Mouse (Mus musculus) urinary bladder, adult 18-20 months (tissue): ENCODE data around the gene Abr.

Experiments used
- DNase-seq, 2 experiments: peaks; one replicate each; pipeline ENCODE4 v3.0.0; 2022; ENCODE audit warnings: low spot score in 2 of 2, mixed read lengths in 2 of 2

Gene Abr

DNA sequence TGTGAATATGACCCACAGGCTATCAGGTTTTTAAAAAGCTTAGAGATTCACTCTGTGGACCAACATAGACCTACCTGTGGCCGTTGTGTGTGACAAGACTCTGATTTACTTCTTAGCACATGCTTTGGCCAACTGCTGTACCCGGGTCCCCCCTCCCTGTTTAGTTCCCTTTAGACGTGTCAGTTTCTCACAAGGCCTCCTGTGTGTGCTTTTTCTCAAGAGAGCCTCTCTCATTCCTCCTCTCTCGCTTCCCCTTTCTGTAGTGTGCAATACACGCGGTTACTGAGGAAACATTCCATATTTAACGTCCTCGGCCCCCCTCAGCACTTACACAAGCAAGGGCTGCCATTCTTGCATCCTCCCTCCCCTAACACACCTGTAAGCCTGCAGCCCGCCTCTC is 163.4 kb downstream of the Abr start:
- no peak for DNase-seq

DNA sequence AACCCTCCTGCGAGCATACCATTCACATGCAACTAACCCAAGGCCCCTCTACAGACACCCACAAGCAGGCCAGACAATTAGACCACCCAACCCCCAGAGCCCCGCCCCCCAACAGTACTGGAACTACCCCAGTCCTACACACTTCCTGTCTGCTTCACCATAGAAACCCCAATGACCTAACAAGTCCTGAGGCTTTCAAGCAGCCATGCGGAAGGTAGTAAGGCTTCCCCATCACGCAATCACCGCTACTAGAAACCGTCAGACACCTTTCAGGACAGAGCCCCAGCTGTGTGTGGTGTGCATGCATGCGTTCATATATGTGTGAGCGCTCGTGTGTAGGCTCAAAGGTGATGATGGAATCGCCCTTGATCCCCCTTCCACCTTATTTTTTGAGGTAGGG is 165.2 kb downstream of the Abr start:
- no peak for DNase-seq

DNA sequence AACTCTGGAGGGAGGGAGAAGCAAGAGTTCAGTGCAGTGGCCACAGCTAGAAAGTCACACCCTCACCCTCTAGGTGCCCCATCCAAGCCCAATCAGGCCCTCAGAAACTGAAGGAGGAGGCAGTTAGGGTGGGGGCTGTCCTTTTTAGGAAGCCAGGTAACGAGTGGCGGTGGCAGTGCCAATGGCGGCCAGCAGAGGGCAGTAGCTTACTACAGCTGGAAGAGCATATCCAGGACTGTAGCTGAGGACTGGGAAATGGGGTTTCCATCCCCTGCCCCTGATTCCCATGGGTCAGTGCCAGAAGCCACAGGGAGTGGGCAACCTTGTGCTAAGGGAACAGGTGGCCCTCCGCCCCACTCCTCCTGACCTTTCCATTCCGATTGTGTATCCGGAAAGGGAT is 165.9 kb downstream of the Abr start:
- DNase-seq: peak; percentile 59 to 90

DNA sequence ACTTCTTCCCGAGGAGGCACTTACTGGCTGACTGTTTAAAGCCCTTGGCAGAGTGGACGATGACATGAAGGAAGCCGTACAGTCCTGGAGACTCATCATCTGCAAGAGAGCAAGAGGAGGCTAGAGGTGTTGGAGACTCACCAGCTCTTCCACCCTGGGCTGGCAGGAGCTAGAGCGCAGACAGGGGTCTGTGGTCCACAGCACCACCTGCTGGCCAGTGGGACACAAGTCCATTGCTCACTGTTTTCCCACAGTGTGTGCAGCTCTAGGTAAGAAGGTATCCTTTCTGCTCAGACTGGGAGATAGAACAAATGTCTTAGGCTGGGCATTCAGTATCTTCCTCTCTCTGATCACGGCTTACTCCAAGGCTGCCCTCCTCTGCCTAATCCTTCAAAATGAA is 167.6 kb downstream of the Abr start:
- peak; percentile 35 to 37 for DNase-seq

DNA sequence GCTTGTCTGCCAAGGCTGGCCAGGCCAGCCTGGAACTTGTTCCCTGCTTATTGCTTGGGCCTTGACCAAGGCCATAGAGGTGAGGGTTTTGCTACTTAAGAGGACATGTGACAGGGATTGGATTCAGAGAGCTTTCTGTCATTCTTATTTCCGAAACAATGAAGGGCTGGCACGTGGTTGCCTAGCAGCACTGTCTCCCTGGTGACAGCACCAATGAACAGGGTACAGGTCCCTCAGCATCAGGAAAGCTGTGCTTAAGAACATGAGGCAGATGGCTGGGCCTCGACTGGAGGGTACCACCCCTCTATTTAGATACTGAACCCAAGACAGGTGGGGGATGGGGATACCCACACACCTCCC is 171.9 kb downstream of the Abr start:
- DNase-seq: no peak

DNA sequence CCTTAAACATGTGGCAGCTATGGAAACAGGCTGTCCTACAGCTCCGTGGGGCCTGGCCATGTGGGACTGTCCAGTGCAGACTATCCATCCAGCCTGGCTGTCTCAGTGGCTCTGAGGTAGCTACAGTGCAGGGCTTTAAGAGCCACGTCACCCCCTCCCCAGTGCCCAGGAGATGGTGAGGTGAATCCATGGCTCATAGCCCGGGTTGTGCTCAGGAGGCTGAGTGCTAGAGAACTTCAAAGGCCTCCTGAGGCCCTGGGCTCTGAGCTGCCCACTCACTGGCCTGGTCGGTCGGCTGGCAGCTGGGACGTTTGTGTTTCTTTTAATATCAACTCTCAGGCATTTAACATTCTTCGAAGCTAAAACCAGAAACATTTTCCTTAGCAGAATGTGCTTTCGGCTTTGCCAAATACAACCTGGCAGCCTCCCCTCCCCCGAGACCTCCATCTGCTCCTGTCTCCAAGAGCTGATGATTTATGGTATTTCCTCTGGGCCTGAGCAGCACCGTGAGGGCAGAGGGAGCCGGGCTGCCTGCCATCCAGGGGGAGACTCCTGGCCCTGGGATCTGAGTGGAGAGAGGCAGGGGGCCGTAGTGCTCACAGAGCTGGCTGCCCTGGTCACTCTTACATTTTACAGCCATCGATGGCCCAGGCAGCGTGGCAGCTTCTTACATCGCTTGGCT is 172.5 kb downstream of the Abr start:
- DNase-seq: no peak

DNA sequence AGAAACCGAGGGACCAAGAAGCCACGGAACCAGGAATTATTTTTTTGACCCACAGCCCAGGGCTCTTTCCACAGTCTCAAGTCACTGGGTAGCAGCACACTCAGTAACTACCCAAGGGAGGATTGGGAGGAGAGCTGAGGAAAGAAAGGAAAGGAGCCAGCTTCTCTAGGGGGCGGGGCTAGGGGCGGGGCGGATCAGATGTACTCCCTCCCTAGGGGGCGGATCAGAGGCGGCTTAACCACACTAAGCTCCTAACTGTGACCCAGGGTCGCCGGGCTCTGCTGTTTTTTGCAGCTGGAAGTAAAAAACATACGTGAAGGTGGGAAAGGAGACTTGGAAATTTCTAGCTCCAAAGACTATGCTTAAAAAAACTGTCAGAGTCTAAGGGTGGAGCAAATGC is 175.9 kb downstream of the Abr start:
- DNase-seq: no peak

DNA sequence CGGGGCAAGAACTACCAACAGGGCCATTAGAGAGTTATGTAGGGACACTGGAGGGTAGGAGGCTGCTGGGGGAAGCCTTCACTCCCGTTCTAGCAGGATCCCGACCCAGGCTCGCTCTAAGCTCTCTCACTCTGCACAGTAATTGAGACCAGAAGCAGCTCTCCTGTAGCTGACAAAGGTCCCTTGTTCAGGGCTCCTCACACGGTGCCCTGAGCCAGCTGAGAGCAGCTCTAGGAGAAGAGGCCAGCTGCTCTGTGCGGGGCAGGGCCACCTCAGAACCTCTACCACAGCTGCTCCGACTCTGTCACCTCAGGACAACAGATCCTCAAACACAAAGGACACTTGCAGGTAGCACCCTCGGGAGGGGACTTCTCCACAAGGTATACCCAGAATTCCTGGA is 176.7 kb downstream of the Abr start:
- DNase-seq: no peak

DNA sequence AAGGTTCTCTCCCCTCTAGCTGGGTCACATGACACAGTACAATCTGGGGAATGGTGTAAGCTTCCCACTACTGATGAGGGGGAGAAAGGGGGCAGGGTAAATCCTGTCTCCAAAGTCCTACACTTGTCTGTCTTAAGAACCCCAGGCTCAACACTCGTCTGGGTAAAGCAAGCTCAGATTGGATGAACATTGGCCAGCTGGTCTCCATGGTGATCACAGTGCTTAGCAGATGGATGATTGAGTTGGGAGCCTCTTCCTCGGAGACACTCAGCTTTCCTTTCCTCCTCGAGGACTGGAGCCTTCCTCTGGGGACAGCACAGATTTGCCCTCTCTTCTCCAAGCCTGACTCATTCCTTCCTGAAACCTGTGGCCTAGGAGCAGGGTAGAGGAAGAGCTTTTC is 182.4 kb downstream of the Abr start:
- no peak for DNase-seq

DNA sequence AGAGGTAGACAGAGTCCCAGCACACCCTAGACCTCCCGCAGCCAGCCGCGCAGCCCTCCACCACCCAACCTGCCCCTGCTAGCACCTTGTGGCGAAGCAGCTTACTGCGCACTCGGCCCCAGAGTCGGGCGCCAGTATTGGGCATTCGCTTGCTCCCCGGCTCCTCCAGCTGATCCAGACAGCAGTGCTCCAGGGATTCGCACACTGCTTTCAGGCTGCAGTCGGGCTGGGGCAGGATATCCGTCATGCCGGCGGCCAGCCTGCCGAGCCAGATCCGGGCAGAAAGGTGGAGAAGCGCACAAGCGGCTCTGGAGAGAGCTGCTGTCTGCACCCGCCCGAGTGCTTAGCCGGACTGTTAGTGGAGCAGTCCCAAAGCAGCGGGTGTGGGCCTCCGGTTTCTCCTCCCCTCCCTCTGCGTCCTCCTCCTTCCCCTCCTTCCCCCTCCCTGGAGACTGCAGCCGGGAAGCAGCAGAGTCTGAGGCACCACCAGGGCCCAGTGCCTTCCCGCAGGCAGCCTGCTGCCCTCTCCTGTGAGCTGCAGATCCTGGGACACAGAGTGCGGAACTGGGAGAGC is 185.2 kb downstream of the Abr start:
- DNase-seq: peak; percentile 19 to 42

DNA sequence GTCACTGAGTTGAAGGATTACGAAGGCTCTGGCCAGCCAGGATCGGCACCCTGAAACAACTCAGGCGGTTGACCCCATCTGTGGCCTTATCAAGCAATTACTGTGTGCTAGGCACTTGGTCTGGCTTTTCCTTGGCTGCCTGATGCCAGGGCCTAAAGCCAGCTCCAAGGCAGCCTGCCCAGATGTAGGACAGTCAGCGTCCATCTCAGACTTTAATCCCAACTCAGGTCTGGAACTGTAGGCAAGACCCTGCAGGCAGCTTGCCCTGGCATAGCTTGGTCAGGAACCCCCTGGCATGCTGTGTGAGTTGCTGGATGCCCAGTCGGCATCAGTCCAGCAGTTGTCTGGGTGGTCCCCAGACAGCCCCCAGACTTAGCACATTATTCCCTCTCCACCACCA is 186.1 kb downstream of the Abr start:
- no peak for DNase-seq

DNA sequence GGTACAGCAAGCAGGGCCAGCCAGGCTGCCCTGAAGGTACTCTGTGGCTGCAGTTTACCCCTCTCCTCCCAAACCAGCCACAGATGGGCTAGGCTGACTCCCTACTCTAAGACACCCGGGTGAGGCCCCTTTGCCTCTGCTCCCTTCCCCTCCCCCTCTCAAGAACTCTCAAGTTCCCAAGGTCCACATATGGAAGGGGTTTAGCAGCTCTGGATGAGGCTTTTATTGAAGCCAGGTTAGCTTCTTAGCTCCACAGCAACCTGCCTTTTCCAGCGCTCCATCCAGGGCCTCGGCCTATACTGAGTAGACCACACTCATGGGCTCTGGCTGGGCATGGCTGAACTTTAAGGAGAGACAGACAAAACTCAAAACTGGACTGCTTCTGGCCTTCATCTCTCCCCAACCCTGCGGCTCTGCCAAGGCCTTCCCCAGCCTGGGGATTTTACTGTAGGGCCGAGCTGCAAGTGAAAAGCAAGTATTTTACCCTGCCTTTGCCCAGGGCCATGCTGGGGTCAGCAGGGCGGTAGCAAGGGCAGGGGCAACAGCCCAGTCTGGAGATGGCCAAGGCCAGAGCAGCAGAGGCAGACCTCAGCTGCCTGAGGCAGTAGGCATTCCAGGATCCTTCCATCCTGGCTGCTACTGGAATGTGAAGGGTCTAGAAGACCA is 192.0 kb downstream of the Abr start:
- DNase-seq: no peak

DNA sequence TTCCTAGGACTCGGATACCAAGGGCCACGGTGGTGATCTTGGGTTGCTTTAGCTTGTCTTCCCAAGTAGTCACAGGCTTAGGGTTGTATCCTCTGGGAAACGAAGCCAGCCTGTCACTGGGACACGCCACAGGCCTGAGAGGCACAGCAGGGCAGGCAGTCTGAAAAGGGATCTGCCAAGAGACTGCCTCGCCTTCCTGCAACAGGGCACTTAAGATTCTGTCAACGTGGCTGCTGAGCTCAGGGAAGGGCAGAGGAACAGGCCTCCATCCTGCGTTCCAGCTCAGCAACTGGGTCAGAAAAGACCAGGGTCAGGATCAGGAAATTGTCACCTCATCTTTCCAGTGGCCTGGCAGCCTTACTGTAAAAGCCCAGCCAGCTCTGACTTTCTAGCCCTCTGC is 192.6 kb downstream of the Abr start:
- DNase-seq: no peak

DNA sequence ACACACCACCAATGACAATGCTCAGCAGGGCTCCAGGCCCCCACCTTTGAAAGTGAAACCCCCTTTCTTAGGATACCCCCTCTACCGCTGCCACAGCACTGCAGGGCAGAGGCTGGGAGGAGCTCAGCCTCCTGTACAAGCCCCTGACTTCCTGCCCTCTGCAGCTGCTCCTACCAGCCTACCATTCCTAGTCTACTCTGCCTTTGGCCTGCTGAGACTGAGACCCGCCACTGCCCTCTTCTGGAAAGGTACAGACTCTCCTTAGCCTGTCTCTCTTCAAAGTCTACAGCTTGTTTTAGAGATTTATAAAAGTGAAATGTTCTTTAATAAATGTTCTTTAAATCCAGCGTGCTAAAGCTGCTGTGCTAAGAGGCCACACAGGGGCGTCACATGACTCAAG is 193.1 kb downstream of the Abr start:
- DNase-seq: no peak

DNA sequence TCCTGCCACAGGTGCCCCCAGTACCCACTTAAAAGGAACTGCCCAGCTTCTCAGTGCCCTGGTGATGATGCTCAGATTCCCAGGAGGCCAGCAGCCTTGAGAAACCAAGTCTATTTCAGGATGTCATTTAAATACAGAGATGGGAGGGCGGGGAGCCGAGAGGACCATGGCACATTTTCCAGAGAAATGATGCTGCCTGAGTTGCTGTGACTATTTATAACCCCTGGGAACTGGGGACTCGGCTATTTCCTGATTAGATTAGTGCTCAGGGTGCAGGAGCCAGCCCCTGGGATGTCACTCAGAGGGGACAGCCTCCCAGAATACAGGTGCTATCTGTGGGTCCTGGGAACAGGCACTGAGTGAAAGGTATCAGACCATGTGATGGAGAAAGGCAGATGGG is 194.3 kb downstream of the Abr start:
- DNase-seq: no peak

DNA sequence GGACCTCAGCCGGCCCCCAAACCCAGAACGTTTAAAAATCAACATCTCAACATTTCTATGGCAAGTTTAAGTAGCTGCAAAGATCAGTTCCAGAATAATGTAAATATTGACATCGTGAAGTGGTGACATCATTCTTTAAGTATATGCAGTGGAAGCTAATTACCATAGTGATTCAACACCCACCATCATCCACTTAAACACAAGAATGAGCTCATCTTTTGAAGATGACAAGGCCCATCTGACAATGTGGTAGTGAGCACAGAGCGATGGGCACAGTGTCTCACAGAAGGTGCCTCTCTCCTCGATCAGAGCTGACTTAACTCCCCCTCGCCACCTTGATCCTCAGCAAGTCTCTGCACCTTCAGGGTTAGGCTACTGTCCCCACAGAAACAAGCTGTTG is 196.4 kb downstream of the Abr start:
- DNase-seq: no peak

DNA sequence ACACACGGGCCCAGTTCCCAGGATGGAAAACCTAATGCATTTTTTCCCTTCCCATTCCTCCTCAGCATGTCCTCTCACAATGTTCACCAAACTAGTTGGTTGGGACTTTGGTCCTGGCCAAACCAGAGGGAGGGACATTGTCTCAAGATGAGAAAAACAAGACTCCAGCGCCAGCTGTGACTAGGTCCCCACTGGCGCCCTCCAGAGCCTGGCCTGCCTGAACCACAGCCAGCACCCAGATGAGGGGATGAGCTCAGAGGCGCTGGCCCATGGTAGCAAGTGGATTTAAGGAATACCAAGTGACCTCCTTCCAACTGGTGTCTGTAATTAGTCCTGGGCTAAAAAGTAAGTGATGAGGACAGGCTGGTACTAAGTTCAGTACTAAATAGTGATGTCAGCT is 201.2 kb downstream of the Abr start:
- no peak for DNase-seq

DNA sequence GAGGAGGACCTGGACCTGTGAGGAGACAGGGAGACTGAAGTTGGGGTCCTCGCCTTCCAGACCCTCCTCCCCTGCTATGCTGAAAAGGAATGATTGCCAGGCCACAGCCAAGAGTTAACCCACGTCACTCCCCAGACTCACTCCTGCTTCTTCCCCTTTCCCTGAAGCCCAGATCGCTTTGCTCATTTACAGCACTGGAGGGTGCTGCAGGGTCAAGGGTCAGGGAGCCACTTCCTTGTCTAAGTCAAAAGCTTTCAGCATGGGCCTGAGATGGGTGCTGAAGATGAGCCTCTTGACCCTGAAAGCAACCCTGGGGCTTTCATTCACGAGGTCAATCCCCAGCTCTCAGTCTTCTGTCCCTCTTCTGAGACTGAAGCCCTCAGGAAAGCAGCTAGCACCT is 202.9 kb downstream of the Abr start:
- DNase-seq: no peak

DNA sequence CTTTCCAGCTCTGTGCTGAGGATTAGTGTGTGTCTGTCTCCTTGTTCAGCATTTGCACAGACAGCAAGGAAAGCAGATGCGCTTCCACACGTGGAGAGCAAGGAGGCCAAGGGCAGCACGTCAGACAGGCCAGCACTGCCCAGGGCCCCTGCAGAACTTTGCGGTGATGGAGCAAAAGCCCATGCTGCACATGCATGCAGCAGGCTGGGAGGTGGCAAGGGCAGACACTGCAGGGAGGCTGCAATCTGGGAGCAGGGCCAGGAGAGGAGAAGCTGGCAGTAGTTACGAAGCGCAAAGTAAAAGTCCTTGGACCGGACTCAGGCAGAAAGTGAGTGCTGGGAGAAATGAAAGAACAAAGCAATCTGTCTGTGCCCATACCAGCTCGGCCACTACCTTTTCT is 203.7 kb downstream of the Abr start:
- no peak for DNase-seq

DNA sequence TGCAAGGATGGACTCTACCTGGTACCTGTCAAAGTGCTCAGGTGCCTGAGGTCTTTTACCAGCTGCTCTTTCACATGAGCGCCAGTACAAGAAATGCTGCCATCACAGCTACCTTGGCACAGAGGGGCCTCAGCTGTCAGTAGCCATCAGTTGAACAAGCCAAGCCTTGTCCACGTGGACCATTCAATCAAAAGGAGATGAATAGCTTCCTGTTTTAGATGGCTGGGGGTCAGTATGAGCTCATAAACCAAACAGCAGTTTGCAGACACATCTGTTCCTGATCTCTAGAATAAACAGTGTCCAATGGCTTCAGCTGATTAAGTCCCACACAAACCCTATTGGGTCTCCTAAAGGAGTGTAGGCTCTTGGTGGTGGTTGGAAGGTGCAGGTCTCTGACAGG is 206.1 kb downstream of the Abr start:
- no peak for DNase-seq

DNA sequence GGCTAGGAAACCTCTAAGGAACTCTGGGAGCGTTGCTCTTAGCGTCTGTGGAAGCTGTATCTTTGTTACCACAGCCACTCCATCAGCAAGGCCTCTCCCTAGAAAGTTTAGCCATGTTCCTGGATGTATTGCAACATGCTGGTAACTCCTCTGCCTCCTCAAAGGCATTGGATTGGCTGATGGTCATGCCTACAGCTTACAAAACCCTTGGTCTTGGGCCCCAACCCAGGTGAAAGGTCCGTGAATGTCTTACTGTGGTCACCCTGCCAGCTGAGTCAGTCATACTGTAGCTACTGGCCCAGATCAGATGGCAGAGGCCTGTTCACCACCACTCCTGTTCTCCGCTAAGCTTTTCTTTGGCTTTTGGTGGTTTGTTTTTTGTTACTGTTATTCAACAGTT is 207.1 kb downstream of the Abr start:
- DNase-seq: no peak

DNA sequence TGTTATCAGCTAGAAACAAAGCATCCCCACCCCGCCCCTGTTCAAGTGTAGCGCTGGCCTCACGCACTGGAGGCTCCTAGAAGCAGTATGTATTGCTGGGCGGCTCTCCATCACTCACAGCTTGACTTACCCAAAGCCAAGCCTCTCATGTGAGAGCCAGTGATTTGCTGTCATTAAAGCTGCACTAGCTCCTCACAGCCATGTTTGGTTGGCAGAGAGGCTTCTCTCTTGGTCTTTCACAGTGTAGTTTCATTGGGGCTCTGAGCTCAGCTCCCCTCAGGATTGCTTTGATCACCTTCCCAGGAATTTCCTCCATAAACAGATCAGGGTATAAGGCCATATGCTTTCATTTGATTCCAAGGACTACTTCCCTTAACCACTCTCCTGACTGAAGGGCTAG is 208.9 kb downstream of the Abr start:
- no peak for DNase-seq

DNA sequence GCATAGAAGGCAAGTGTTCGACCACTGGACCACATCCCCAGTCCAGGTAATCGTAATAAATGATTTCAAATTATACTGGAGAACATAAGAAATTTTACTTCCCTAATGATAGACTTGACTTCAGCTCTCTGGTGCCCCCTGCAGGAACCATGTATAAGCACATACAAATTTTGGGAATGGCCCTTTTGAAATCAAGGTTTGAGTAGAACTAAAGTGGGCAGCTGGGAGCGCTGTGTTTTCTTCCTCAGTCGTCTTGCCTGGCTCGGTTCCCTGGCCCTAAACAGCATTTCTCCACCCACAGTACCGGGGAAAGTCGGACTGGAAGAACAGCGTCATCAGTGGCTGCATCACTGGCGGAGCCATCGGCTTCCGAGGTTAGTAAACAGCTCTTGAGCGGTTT is 211.3 kb downstream of the Abr start:
- DNase-seq: no peak
